Mouse (Mus musculus) cerebellum, adult 2 months (tissue): ENCODE results near the gene Slc38a2. TPM values are rescaled to one million over a fixed set of nuclear protein-coding genes. Genes with fewer than 3 reads are reported as not detected.

ENCODE experiments used
- DNase-seq, 2 experiments: peaks; one replicate each; pipeline ENCODE4 v3.0.0; 2021
- H3K27ac ChIP-seq: fragments of 200-500 bp; 2 replicates; pipeline ENCODE4 v1.5.1; 2012; ENCODE audit warnings: low read length, control low read depth, inconsistent platforms; ENCODE audit not compliant: insufficient read depth
- H3K27me3 ChIP-seq: fragments of 200-500 bp; 2 replicates; pipeline ENCODE4 v1.6.1; 2012; ENCODE audit warnings: inconsistent platforms, mild to moderate bottlenecking, low read length, moderate library complexity; ENCODE audit not compliant: control insufficient read depth, insufficient read depth
- H3K4me1 ChIP-seq: fragments of 200-500 bp; 2 replicates; pipeline ENCODE4 v1.6.1; 2011; ENCODE audit warnings: low read length; ENCODE audit not compliant: control insufficient read depth, insufficient read depth
- H3K4me3 ChIP-seq: fragments of 200-500 bp; replicated peaks from 2 replicates; pipeline ENCODE3; 2011; ENCODE audit warnings: mild to moderate bottlenecking, low read depth, low read length, control low read depth; ENCODE audit not compliant: insufficient read depth
- CTCF ChIP-seq: fragments of 200-500 bp; IDR thresholded peaks from 2 replicates; pipeline ENCODE4 v1.5.1; 2011; ENCODE audit warnings: low read depth, mild to moderate bottlenecking, control low read depth, low read length, moderate library complexity, borderline replicate concordance; ENCODE audit not compliant: insufficient read depth
- POLR2A ChIP-seq: fragments of 200-500 bp; IDR thresholded peaks from 2 replicates; pipeline ENCODE4 v1.6.1; 2011; ENCODE audit warnings: low read length, control low read depth, borderline replicate concordance; ENCODE audit not compliant: insufficient read depth
- WGBS: fragments of 180-500 bp; shearing (Covaris S2); methylation state at CpG from one replicate; pipeline ENCODE4 v1.1.7; 2018; 5-methylcytosine and 5-hydroxymethylcytosine counted together
- polyA plus RNA-seq: library from polyadenylated mRNA; depleted of rRNA; stranded (reverse); fragments of >200 nt; gene quantifications from 2 replicates; pipeline ENCODE4 v1.2.3, GENCODE M21; 2012; rRNA removed

The Slc38a2 gene
- polyA plus RNA-seq, 1 experiment, result 103 TPM

GRCm38 (mm10) chr15:96642436-96643405, 56.8 kb downstream of the Slc38a2 start, which contains the start of gene Slc38a1:
Gene Slc38a1 (minus strand): TSS chr15:96642913.
- under 1% methylated on average over 65 of the region's 70 CpGs for WGBS
- DNase-seq, result peak; percentile 66 to 77
- H3K27me3 ChIP-seq, result no peaks in the 10 kb centered on the region
- no peak for TF ChIP-seq CTCF
- no peak for TF ChIP-seq POLR2A
- H3K4me3 ChIP-seq, result peak within 1 kb of the TSS; percentile 84
- no peaks in the 10 kb centered on the region; the same call in 1 of the 2 replicates for H3K4me1 ChIP-seq
- H3K27ac ChIP-seq, result peak within 1 kb of the TSS; percentile 87

GRCm38 (mm10) chr15:96641821-96642435, 57.6 kb downstream of the Slc38a2 start:
- H3K27me3 ChIP-seq, result no peaks in the 10 kb centered on the region
- H3K27ac ChIP-seq, result peak overlapping the region; percentile 39
- under 1% methylated on average over 31 of the region's 31 CpGs for WGBS
- DNase-seq, result peak in 1 of 2 experiments; percentile 71
- H3K4me1 ChIP-seq, result no peaks in the 10 kb centered on the region; the same call in 1 of the 2 replicates
- peak overlapping the region; percentile 84 for H3K4me3 ChIP-seq
- TF ChIP-seq POLR2A (no peak), CTCF (no peak)

GRCm38 (mm10) chr15:96641111-96641820, 58.3 kb downstream of the Slc38a2 start:
- Histone ChIP-seq H3K27me3 (no peaks in the 10 kb centered on the region), H3K27ac (peak overlapping the region; percentile 39), H3K4me3 (peak overlapping the region; percentile 84), H3K4me1 (no peaks in the 10 kb centered on the region; the same call in none of the 2 replicates)
- TF ChIP-seq CTCF (no peak), POLR2A (peak; percentile 63)
- WGBS, result under 1% methylated on average over 63 of the region's 63 CpGs
- peak; percentile 86 to 88 for DNase-seq

GRCm38 (mm10) chr15:96640291-96640985, 59.1 kb downstream of the Slc38a2 start:
- Histone ChIP-seq H3K4me3 (peak overlapping the region; percentile 84), H3K27ac (peak overlapping the region; percentile 39; the same call in 1 of the 2 replicates), H3K4me1 (no peaks in the 10 kb centered on the region; the same call in none of the 2 replicates), H3K27me3 (no peaks in the 10 kb centered on the region)
- WGBS, result 3% methylated on average over 16 of the region's 16 CpGs
- DNase-seq, result peak; percentile 55 to 62
- TF ChIP-seq CTCF (no peak), POLR2A (no peak)

- 13% methylated on average over 8 of the region's 8 CpGs for WGBS
- Histone ChIP-seq H3K4me3 (peak overlapping the region; percentile 84), H3K4me1 (no peaks in the 10 kb centered on the region; the same call in none of the 2 replicates), H3K27me3 (no peaks in the 10 kb centered on the region), H3K27ac (no peak overlapping the region)
- DNase-seq, result peak in 1 of 2 experiments; percentile 43
- TF ChIP-seq POLR2A (no peak), CTCF (no peak)
Measured at GRCm38 (mm10) chr15:96639630-96640029, 59.9 kb downstream of the Slc38a2 start.

GRCm38 (mm10) chr15:96638656-96639055, 60.9 kb downstream of the Slc38a2 start:
- no peak overlapping the region for H3K4me3 ChIP-seq
- no peaks in the 10 kb centered on the region for H3K27me3 ChIP-seq
- WGBS, result 17% methylated on average over 2 of the region's 2 CpGs
- H3K27ac ChIP-seq, result no peak overlapping the region
- peak in 1 of 2 experiments; percentile 49 for DNase-seq
- H3K4me1 ChIP-seq, result no peaks in the 10 kb centered on the region; the same call in none of the 2 replicates
- TF ChIP-seq CTCF (no peak), POLR2A (no peak)

GRCm38 (mm10) chr15:96638173-96638572, 61.4 kb downstream of the Slc38a2 start:
- Histone ChIP-seq H3K27me3 (no peaks in the 10 kb centered on the region), H3K4me3 (peak overlapping the region; percentile 24), H3K27ac (no peak overlapping the region), H3K4me1 (no peaks in the 10 kb centered on the region; the same call in none of the 2 replicates)
- 49% methylated on average over 10 of the region's 10 CpGs for whole genome bisulfite sequencing
- peak in 1 of 2 experiments; percentile 31 for DNase-seq
- TF ChIP-seq POLR2A, result no peak

Other genes with a start within 250 kb of the Slc38a2 start
- gene Scaf11, start 238.9 kb downstream of the Slc38a2 start, polyA plus RNA-seq, result 40.4 and 40.8 TPM in 2 replicates
- gene Slc38a1, start 56.8 kb downstream of the Slc38a2 start, polyA plus RNA-seq, result 141 and 160 TPM in 2 replicates